Mouse (Mus musculus) G1E (cell line): ENCODE data around the gene 5330417C22Rik.

Source experiments
- CTCF ChIP-seq: IDR thresholded peaks from 2 replicates; pipeline ENCODE4 v1.5.1; 2012; ENCODE audit warnings: low read depth, low read length, inconsistent platforms, mixed read lengths
- GATA1 ChIP-seq: IDR thresholded peaks from 2 replicates; pipeline ENCODE4 v1.6.1; 2012; ENCODE audit warnings: borderline replicate concordance, low read length, inconsistent platforms, mixed read lengths
- GATA2 ChIP-seq: IDR thresholded peaks from 2 replicates; pipeline ENCODE4 v1.6.1; 2012; ENCODE audit warnings: low read depth, low read length, inconsistent platforms, borderline replicate concordance

- TF ChIP-seq CTCF (no peak), GATA1 (no peak), GATA2 (no peak)
These were observed 68.6 kb downstream of the 5330417C22Rik start for GRCm38 (mm10) chr3:108467760-108468159.
